Mouse (Mus musculus) limb, embryonic 10.5 days (tissue): ENCODE data around the gene Tapbp. TPM values are rescaled to one million over a fixed set of nuclear protein-coding genes. Genes with fewer than 3 reads are reported as not detected.
A peak's percentile ranks its signal among the peaks of the same experiment; 100 is the strongest.
"Not testable (repeated sequence)": the region's sequence is repeated elsewhere in the genome, so short reads cannot be mapped to it uniquely, and the experiment has no call there.

Experiments used
- DNase-seq: peaks from one replicate; pipeline ENCODE4 v3.0.0-alpha.2; 2017; ENCODE audit warnings: low spot score
- H3K27ac ChIP-seq: fragments of 300-500 bp; sonication (generic); 2 replicates; pipeline ENCODE4 v1.5.1; 2016; ENCODE audit warnings: mild to moderate bottlenecking
- H3K27me3 ChIP-seq: fragments of 300-500 bp; sonication (generic); 2 replicates; pipeline ENCODE4 v1.6.1; 2016; ENCODE audit warnings: low read depth, mild to moderate bottlenecking; ENCODE audit not compliant: poor library complexity, severe bottlenecking
- H3K36me3 ChIP-seq: fragments of 300-500 bp; sonication (generic); 2 replicates; pipeline ENCODE4 v1.6.1; 2016; ENCODE audit warnings: mild to moderate bottlenecking, moderate library complexity
- H3K4me1 ChIP-seq: fragments of 300-500 bp; sonication (generic); 2 replicates; pipeline ENCODE4 v1.6.1; 2016
- H3K4me3 ChIP-seq: fragments of 300-500 bp; sonication (generic); 2 replicates; pipeline ENCODE4 v1.5.1; 2016; ENCODE audit warnings: mild to moderate bottlenecking, moderate library complexity
- H3K9me3 ChIP-seq: fragments of 300-500 bp; sonication (generic); replicated peaks from 2 replicates; pipeline ENCODE4 v1.6.1; 2016; ENCODE audit warnings: mild to moderate bottlenecking
- WGBS: fragments of 180-500 bp; shearing (Covaris S2); methylation state at CpG from one replicate; pipeline ENCODE4 v1.1.7; 2016; 5-methylcytosine and 5-hydroxymethylcytosine counted together
- polyA plus RNA-seq: library from polyadenylated mRNA; unstranded; fragments of >200 nt; fragmentation: Nextera tagmentation; extraction: Ambion mirVana; gene quantifications from 2 replicates; pipeline ENCODE4 v1.2.1, GENCODE M21; 2016

The Tapbp gene
- polyA plus RNA-seq: 9.2 and 16.0 TPM in 2 replicates

DNA sequence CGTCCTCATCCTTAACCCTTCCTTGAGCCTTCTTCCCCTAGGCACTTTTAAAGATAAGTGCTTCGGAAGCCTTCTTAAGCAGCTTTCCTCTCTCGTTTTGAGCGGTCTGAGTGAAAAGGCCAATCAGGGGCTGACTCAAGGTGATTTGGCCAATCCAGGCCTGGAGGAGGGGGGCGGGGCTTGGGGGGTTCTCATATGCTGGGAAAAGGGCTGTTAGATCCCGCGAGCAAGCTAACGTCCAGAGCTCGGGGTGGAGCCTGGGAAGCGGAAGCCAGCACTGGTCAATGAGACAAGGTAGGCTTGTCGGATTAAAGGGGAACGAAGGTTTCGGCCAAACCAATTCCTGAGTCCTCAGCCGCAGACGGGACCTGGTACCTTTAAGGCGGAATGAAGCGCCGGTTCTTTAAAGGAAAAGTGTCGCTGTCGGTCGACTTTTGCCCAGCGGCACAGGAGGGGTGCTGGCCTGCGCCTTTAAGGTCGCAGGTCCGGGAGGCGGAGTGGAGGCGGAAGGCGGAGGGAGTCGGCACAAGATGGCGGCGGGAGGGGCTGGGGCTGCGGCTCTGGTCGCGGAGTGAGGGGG is at the start of gene Tapbp, which contains the start of gene Zbtb22:
Gene Tapbp (plus strand): TSS at position 229 of the 580 bp plus-strand sequence.
Gene Zbtb22 (plus strand): TSS at position 234 of the 580 bp plus-strand sequence.
- Histone ChIP-seq H3K9me3 (no peaks in the 10 kb centered on the region), H3K27me3 (peaks cover 7% of the 10 kb centered on the region; the same call in 1 of the 2 replicates), H3K27ac (peak within 1 kb of the TSS; percentile 94), H3K4me3 (peak within 1 kb of the TSS; percentile 72), H3K36me3 (peaks cover 64% of the 10 kb centered on the region), H3K4me1 (peaks cover 50% of the 10 kb centered on the region)
- under 1% methylated on average over 34 of the region's 34 CpGs for WGBS
- DNase-seq: peak; percentile 95

DNA sequence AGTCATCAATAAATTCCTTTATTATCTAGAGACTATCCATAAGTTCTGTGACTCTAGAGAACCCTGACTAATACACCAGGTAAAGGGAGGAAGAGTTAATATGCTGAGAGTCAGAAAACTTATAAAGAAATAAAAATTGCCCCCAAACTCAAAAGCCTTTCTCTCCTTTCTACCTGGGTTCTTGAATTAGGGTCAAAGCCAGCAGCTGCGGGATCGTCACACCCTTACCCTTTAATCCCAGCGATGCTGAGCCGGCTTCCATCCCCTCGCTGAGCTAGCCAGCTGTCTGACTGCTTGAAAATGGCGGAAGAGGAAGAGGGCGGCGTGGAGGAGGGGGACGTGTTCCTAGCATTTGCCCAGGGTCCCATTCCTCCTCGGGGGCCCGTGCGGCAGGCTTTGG is 42.2 kb upstream of the Tapbp start, which contains the start of gene Gm7029:
Gene Gm7029 (plus strand): TSS at position 301 of the 400 bp plus-strand sequence.
- not testable (repeated sequence) for DNase-seq

DNA sequence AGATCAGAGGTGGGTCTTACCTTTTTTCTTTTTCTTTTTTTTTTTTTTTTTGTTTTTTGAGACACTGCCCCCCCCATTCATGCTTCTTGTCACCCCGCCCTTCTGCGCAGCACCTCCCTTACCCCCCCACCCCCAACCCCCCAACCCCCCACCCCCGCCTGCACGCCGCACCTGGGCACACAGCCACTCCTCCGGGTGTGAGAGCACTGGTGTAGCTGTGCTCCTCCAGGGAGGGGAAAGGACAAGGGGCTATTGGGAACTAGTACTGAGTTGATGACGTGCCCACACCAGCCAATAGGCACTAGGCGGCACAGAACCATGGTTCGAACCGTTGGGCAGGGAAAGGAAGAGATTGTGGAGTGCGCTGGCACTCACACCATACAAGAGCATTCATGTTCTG is 41.3 kb upstream of the Tapbp start:
- Histone ChIP-seq H3K27ac (no peak overlapping the region), H3K4me1 (no peaks in the 10 kb centered on the region), H3K27me3 (no peaks in the 10 kb centered on the region), H3K9me3 (no peaks in the 10 kb centered on the region), H3K36me3 (peaks cover 50% of the 10 kb centered on the region), H3K4me3 (no peak overlapping the region)
- no peak for DNase-seq
- 85% methylated on average over 11 of the region's 11 CpGs for WGBS

More for the DNA sequence above, 42.2 kb upstream of the Tapbp start, which contains the start of gene Gm7029:
- H3K27ac ChIP-seq, H3K9me3 ChIP-seq, H3K27me3 ChIP-seq, H3K4me1 ChIP-seq, H3K4me3 ChIP-seq: not testable (repeated sequence)
- peaks cover 41% of the 10 kb centered on the region for H3K36me3 ChIP-seq
- WGBS: 87% methylated on average over 6 of the region's 12 CpGs

DNA sequence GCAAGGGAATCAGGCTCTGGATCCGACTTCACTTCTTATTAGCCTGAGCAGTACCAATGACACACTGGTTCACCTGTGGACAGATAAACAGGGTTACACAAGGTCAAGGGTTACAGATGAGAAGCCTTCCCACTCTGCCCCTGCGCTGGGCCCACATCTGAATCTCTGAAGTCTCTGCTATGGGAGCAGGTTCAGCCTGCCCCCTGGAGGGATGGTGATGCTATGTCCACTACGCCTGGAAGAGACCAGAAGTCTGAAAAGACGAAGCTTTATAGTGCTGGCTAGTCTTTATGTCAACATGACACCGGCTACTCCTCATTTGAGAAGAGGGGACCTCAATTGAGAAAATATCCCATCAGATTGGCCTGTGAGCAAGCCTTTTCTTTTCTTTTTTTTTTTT is 39.9 kb upstream of the Tapbp start:
- H3K4me3 ChIP-seq, H3K27ac ChIP-seq, H3K9me3 ChIP-seq, H3K27me3 ChIP-seq, DNase-seq, H3K4me1 ChIP-seq: not testable (repeated sequence)
- peaks cover 61% of the 10 kb centered on the region for H3K36me3 ChIP-seq
- 80% methylated on average over 5 of the region's 5 CpGs for WGBS

DNA sequence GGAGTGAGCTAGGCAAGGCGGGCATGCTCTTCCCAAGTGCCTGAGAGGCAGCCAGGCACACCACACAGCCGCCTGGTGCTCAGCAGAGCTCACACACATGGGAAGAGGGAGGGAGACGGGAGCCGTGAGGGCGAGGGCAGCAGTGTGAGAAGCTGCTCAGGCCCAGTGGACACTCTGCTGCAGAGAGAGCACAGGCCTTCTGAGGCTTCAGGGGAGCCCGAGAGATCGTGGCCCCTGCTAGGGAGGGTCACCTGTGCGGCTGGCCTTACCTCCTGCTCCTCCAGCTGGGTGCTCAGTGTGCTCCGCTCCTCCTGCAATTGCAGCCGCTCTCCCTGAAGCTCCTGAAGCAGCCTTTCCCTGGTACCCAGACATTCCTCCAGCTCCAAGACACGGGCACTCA is 31.4 kb upstream of the Tapbp start:
- not testable (repeated sequence) for H3K27ac ChIP-seq, H3K27me3 ChIP-seq, H3K4me3 ChIP-seq, DNase-seq, H3K9me3 ChIP-seq
- H3K4me1 ChIP-seq: peaks cover 14% of the 10 kb centered on the region
- 94% methylated on average over 10 of the region's 11 CpGs for WGBS
- H3K36me3 ChIP-seq: peaks cover 74% of the 10 kb centered on the region

DNA sequence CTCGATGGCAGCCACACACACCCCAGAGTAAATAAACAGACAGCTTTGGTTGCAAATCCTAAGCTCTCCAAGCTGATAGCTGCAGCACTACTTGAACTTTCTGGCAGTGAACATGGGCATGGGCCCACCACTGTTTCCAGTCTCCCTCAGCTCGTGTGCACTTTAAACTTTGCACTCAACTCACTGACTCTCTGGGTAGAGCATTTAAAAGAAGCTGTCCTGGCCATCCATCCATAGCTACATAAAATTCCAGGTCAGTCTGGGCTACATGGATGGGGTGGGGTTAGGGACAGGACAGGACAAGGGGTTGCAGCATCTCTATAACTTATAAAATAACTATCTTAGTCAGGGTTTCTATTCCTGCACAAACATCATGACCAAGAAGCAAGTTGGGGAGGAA is 27.9 kb upstream of the Tapbp start:
- H3K9me3 ChIP-seq, H3K4me3 ChIP-seq, H3K27ac ChIP-seq, H3K27me3 ChIP-seq, DNase-seq: not testable (repeated sequence)
- WGBS: 61% methylated on average over 2 of the region's 2 CpGs
- Histone ChIP-seq H3K36me3 (peaks cover 41% of the 10 kb centered on the region), H3K4me1 (peaks cover 15% of the 10 kb centered on the region)

DNA sequence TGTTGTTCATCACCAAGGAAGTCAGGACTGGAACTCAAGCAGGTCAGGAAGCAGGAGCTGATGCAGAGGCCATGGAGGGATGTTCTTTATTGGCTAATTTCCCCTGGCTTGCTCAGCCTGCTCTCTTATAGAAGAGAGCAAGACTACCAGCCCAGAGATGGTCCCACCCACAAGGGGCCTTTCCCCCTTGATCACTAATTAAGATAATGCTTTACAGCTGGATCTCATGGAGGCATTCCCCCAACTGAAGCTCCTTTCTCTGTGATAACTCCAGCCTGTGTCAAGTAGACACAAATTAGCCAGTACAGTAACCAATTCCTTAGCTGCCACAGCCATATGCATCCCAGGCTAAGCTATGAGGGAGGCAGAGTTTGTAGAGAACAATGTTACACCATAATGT is 27.5 kb upstream of the Tapbp start:
- not testable (repeated sequence) for H3K27me3 ChIP-seq, DNase-seq, H3K27ac ChIP-seq, H3K4me3 ChIP-seq, H3K9me3 ChIP-seq
- Histone ChIP-seq H3K36me3 (peaks cover 37% of the 10 kb centered on the region), H3K4me1 (peaks cover 15% of the 10 kb centered on the region)

DNA sequence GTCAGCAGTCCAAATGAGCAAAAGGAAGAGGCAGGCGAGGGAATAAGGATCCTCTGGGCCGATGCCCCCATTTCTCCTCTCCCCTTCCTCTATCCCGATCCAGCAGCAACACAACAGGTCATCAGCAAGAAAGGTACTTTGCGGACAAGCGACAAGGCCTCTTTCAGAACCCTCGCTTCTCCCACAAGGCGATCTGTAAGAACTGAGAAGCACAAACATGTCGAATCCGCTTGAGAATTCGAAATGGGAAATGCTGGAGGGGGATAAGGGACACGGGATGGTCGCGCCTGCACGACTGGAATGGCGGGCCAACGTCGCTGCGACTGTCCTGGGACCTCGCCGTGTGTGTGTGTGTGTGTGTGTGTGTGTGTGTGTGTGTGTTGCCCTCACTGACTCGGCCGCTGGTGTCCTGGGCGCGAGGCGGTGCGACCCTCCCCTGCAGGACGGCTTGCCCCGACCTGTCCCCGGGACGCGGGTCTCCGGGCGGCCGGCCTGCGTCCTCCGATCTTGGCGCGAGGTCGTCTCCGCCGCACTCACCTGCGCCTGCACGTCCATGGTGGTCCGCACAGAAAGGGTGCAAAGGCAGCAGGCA is 25.7 kb upstream of the Tapbp start:
- not testable (repeated sequence) for DNase-seq, H3K27me3 ChIP-seq, H3K9me3 ChIP-seq
- Histone ChIP-seq H3K27ac (peak overlapping the region; percentile 91), H3K4me3 (peak overlapping the region; percentile 77), H3K4me1 (peaks cover 15% of the 10 kb centered on the region), H3K36me3 (peaks cover 19% of the 10 kb centered on the region)
- WGBS: under 1% methylated on average over 44 of the region's 44 CpGs

DNA sequence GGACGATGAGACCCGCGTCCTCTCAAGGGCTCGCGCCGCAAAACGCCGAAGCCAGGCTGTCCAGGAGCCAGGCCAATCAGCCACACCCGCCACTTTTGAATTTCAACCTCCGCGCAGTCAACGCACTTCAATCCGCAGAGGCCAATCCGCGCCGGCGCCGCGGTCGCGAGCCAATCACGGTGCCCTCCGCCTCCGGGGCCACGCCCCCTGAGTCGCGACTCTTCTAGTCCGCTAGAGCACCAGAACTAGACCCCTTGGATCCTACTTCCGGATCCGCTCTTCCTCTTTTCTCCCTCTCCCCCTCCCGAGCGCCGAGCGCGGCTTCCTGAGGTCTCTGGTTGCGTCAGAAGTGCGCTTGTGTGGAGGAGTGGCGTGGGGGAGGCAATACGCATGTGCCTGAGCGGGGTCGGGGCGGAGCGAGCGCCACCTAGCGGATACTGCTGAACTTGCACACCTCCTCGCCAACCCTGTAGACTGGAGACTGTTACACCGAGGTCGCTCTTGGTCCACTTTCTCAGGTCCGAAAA is 25.1 kb upstream of the Tapbp start, which contains the start of gene Kifc1:
Gene Kifc1 (minus strand): TSS at position 129 of the 527 bp plus-strand sequence.
- WGBS: under 1% methylated on average over 49 of the region's 49 CpGs
- H3K27me3 ChIP-seq: no peaks in the 10 kb centered on the region
- H3K36me3 ChIP-seq: peaks cover 15% of the 10 kb centered on the region
- H3K9me3 ChIP-seq: no peaks in the 10 kb centered on the region
- peaks cover 15% of the 10 kb centered on the region for H3K4me1 ChIP-seq
- peak within 1 kb of the TSS; percentile 91 for H3K27ac ChIP-seq
- DNase-seq: peak; percentile 99
- peak within 1 kb of the TSS; percentile 77 for H3K4me3 ChIP-seq

DNA sequence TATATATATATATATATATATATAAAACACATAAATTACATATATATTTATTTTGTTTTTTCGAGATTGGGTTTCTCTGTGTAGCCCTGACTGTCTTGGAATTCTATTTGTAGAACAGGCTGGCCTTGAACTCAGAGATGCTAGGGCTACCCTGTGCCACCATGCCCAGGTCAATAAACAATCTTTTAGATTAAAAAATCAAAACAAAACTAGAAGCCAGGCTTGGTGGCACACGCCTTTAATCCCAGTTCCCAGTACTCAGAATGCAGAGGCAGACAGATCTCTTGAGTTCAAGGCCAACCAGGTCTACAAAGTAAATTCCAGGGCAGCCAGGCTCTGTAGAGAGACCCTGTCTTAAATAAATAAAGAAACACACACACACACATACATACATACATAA is 24.3 kb upstream of the Tapbp start:
- no peak overlapping the region for H3K4me3 ChIP-seq
- DNase-seq: no peak
- H3K9me3 ChIP-seq: no peaks in the 10 kb centered on the region
- peaks cover 15% of the 10 kb centered on the region for H3K4me1 ChIP-seq
- H3K27ac ChIP-seq: no peak overlapping the region
- peaks cover 8% of the 10 kb centered on the region for H3K36me3 ChIP-seq
- H3K27me3 ChIP-seq: no peaks in the 10 kb centered on the region
- WGBS: 74% methylated on average over 2 of the region's 2 CpGs

DNA sequence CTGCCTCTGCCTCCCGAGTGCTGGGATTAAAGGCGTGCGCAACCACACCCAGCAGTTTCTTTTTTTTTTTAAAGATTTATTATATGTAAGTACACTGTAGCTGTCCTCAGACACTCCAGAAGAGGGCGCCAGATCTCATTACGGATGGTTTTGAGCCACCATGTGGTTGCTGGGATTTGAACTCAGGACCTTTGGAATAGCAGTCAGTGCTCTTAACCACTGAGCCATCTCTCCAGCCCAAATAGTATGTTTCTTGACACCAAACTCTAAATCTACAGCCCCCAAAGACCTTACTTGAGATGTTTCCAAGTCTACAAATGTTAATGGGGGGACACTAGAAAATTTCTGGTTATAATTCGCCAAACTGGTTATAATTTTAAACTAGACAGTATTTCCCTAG is 23.8 kb upstream of the Tapbp start:
- H3K9me3 ChIP-seq, H3K36me3 ChIP-seq, H3K4me3 ChIP-seq, H3K27me3 ChIP-seq, DNase-seq, H3K27ac ChIP-seq: not testable (repeated sequence)
- H3K4me1 ChIP-seq: peaks cover 15% of the 10 kb centered on the region
- 72% methylated on average over 6 of the region's 6 CpGs for WGBS

DNA sequence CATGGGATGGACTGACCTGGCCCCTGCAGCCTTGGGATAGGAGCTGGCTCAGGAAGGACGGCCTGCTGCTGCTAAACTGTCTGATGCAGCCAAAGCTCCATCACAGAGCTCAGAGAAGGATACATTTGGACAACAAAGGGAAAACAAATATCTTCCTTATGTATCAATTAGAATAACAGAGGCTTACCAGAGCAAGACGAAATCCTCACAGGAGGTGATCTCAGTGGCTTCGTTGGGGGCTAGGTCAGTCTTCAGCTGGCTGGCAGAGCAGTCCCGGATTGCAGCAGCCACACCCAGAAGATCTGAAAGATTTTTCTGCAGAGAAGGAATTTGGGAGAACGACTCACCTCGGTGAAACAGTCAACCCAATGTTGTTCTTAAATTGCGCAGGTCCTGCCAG is 23.3 kb upstream of the Tapbp start:
- no peaks in the 10 kb centered on the region for H3K27me3 ChIP-seq
- H3K27ac ChIP-seq: no peak overlapping the region
- peaks cover 15% of the 10 kb centered on the region for H3K4me1 ChIP-seq
- H3K4me3 ChIP-seq: no peak overlapping the region
- WGBS: 33% methylated on average over 7 of the region's 7 CpGs
- no peaks in the 10 kb centered on the region for H3K9me3 ChIP-seq
- no peak for DNase-seq
- H3K36me3 ChIP-seq: no peaks in the 10 kb centered on the region

DNA sequence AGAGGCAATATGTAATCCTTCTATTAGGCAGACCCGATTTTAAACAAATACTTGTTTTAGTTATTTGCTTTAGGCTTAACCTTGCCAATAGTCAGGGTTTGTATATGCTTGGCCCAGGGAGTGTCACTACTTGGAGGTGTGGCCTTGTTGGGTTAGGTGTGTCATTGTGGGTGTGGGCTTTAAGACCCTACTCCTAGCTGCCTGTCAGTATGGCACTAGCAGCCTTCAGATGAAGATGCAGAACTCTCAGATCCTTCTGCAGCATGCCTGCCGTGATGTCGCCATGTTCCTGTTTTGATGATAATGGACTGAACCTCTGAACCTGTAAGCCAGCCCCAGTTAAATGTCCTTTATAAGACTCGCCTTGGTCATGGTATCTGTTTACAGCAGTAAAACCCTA is 22.7 kb upstream of the Tapbp start:
- H3K4me1 ChIP-seq: peaks cover 12% of the 10 kb centered on the region
- 82% methylated on average over 4 of the region's 4 CpGs for WGBS
- H3K4me3 ChIP-seq, H3K27ac ChIP-seq, H3K36me3 ChIP-seq, DNase-seq, H3K9me3 ChIP-seq, H3K27me3 ChIP-seq: not testable (repeated sequence)
